Mouse (Mus musculus): ENCODE data around the gene Adck2.

DNA sequence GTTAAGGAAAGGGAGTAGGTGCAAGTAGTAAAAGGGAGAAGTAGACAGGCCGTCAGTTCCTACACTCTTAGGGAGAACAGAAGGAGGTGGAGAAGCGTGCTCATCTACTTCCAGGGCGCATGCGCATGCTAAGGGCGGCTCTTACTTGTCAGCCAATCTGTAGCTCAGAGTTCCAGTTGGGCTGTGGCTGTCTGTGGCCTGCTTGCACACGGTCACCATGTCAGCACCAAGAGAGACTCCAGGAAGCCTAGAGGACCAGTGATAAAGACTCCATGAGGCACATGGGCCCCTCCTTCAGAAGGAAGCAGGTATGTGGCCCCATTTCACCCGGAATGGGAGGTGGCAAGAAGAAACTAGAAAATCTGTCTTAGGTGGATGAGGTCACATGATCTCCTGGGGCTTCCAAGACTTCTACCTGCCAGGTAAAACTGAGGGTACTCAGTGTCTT is 46.3 kb upstream of the Adck2 start:
- TF ChIP-seq CTCF (IDR thresholded peaks at IDR 0.05; ENCODE audit: borderline replicate concordance, extremely low read depth, insufficient read depth, insufficient read length) (no peak), POLR2A (IDR thresholded peaks at IDR 0.05; ENCODE audit: borderline replicate concordance, extremely low read depth, insufficient read depth, insufficient read length, poor library complexity, severe bottlenecking) (no peak)

Measured in brain, embryonic 14.5 days (tissue).